ENCODE assay signal across 7 mouse cellular contexts in genomic region chr1:133076681-133077514, GRCm38 (mm10). TPM values are rescaled to one million over a fixed set of nuclear protein-coding genes. Genes with fewer than 3 reads are reported as not detected.
DNase-seq lines count a peak whose midpoint lies in the region; ATAC-seq and TF ChIP-seq lines count a peak whose summit lies in the region.

No protein-coding gene starts in this region.

- 44% methylated on average over 20 of the region's 20 CpGs for WGBS in heart, embryonic 11.5 days (ENCODE audit: insufficient replicate concordance)
- WGBS in liver, embryonic 16.5 days (ENCODE audit: insufficient replicate concordance), result 34% methylated on average over 20 of the region's 20 CpGs

- peak overlapping the region in 2 of 3 experiments; percentile 25 to 42 for H3K4me3 ChIP-seq in CH12.LX (replicated peaks in 1 of 3; ENCODE audit: low read depth in 2 of 3, low read length in 2 of 3, poor library complexity in 1 of 3)
- no peak overlapping the region for H3K4me3 ChIP-seq in heart, embryonic 11.5 days (ENCODE audit: low read depth, low read length)
- no peak overlapping the region for H3K4me3 ChIP-seq in liver, embryonic 16.5 days (ENCODE audit: low read depth, low read length)

- H3K4me2 ChIP-seq in CH12.LX (ENCODE audit: insufficient read depth, low read depth, poor library complexity, severe bottlenecking), result peak overlapping the region; percentile 82
- no peak overlapping the region for H3K4me2 ChIP-seq in heart, embryonic 11.5 days
- no peak overlapping the region for H3K4me2 ChIP-seq in liver, embryonic 16.5 days (ENCODE audit: low read depth, low read length)

- no peak for TF ChIP-seq RAD21 in CH12.LX (IDR thresholded peaks at IDR 0.05; ENCODE audit: low read depth, low read length)

- no peak for TF ChIP-seq CTCF in CH12.LX (conservative IDR thresholded peaks at IDR 0.05 in 1 of 2, IDR thresholded peaks at IDR 0.05 in 1 of 2; ENCODE audit: low read depth in 2 of 2, low read length in 2 of 2)

- H3K27me3 ChIP-seq in CH12.LX (replicated peaks), result no peaks in the 10 kb centered on the region
- H3K27me3 ChIP-seq in heart, embryonic 11.5 days (ENCODE audit: control insufficient read depth, insufficient read depth, low read length), result no peaks in the 10 kb centered on the region
- H3K27me3 ChIP-seq in liver, embryonic 16.5 days (ENCODE audit: control insufficient read depth, insufficient read depth, low read depth, low read length), result no peaks in the 10 kb centered on the region

- H3K4me1 ChIP-seq in CH12.LX (ENCODE audit: control insufficient read depth in 1 of 2, insufficient read depth in 2 of 2), result peaks cover 15 to 87% of the 10 kb centered on the region in 2 experiments
- H3K4me1 ChIP-seq in heart, embryonic 11.5 days (ENCODE audit: control insufficient read depth, insufficient read depth, low read length), result peaks cover 29% of the 10 kb centered on the region
- H3K4me1 ChIP-seq in liver, embryonic 16.5 days (ENCODE audit: control insufficient read depth, low read depth, low read length), result peaks cover 5% of the 10 kb centered on the region

- DNase-seq in CH12.LX (ENCODE audit: extremely low read depth) (peak; percentile 70), adipocyte (ENCODE audit: low spot score) (peak; percentile 66), MN1 (ENCODE audit: low spot score) (no peak)
- no peak for DNase-seq in right cerebral cortex, postnatal 10 days (ENCODE audit: low spot score in 2 of 2)

- no peaks in the 10 kb centered on the region for H3K9me3 ChIP-seq in CH12.LX (replicated peaks; ENCODE audit: low read length)
- no peaks in the 10 kb centered on the region for H3K9me3 ChIP-seq in heart, embryonic 11.5 days (replicated peaks; ENCODE audit: control insufficient read depth, low read length)
- H3K9me3 ChIP-seq in liver, embryonic 16.5 days (replicated peaks; ENCODE audit: control insufficient read depth, low read length), result no peaks in the 10 kb centered on the region

- ATAC-seq in heart, embryonic 11.5 days (replicated peaks; ENCODE audit: insufficient number of reproducible peaks, low FRiP score, low TSS enrichment), result no peak
- ATAC-seq in liver, embryonic 16.5 days (ENCODE audit: low read depth), result peak; percentile 62
- ATAC-seq in erythroblast, adult 5-6 weeks (replicated peaks; ENCODE audit: low FRiP score, poor library complexity, severe bottlenecking), result no peak

- dilution Hi-C loops in CH12.LX (cut with MboI; ENCODE audit: extremely low pct_ligation_motif_present, extremely low pct_unique_long_range_greater_than_20kb, low sequenced_read_pairs), result no loop called here

- in situ Hi-C loops in CH12.LX (cut with MboI; ENCODE audit: low pct_ligation_motif_present, low pct_unique_long_range_greater_than_20kb, low sequenced_read_pairs), result no loop called here

- peak overlapping the region; percentile 65 for H3K9ac ChIP-seq in CH12.LX (ENCODE audit: insufficient read depth, low read depth)
- no peak overlapping the region for H3K9ac ChIP-seq in heart, embryonic 11.5 days (ENCODE audit: low read depth, low read length)
- H3K9ac ChIP-seq in liver, embryonic 16.5 days (ENCODE audit: low read depth, low read length), result no peak overlapping the region

- H3K79me2 ChIP-seq in CH12.LX (replicated peaks; ENCODE audit: control insufficient read depth, extremely low read depth, insufficient read depth, poor library complexity, severe bottlenecking), result 0 out of 2 replicates have a peak, but pooled peaks cover 2% of the 10 kb centered on the region

- H3K36me3 ChIP-seq in CH12.LX (replicated peaks in 1 of 2; ENCODE audit: control insufficient read depth in 1 of 2, insufficient read depth in 1 of 2, low read length in 1 of 2), result peaks cover 36 to 82% of the 10 kb centered on the region in 2 experiments
- peaks cover 2% of the 10 kb centered on the region for H3K36me3 ChIP-seq in heart, embryonic 11.5 days (ENCODE audit: control insufficient read depth, insufficient read depth, low read length)
- H3K36me3 ChIP-seq in liver, embryonic 16.5 days (ENCODE audit: control insufficient read depth, insufficient read depth), result no peaks in the 10 kb centered on the region

- no peak; the same call in 1 of the 2 replicates for TF ChIP-seq POLR2A in CH12.LX (IDR thresholded peaks at IDR 0.05; ENCODE audit: low read depth, low read length)

- H3K27ac ChIP-seq in CH12.LX (ENCODE audit: insufficient read depth, low read depth), result peak overlapping the region; percentile 89
- peak overlapping the region; percentile 70 for H3K27ac ChIP-seq in heart, embryonic 11.5 days (ENCODE audit: low read depth, low read length)
- H3K27ac ChIP-seq in liver, embryonic 16.5 days (ENCODE audit: low read length), result no peak overlapping the region

- TF ChIP-seq EP300 in CH12.LX (IDR thresholded peaks at IDR 0.05; ENCODE audit: low read length), result peak; percentile 55; the same call in 1 of the 2 replicates

TF ChIP-seq in CH12.LX, 34 proteins besides CTCF, POLR2A, EP300 and RAD21 (continues in another document):
- TF ChIP-seq GABPA (IDR thresholded peaks at IDR 0.05; ENCODE audit: insufficient replicate concordance, low read depth, low read length) (no peak), MEF2A (IDR thresholded peaks at IDR 0.05; ENCODE audit: borderline replicate concordance, low read depth, low read length) (peak; percentile 40; the same call in 1 of the 2 replicates), IRF4 (IDR thresholded peaks at IDR 0.05; ENCODE audit: low read depth, low read length) (peak; percentile 9; the same call in 1 of the 2 replicates), MAX (IDR thresholded peaks at IDR 0.05; ENCODE audit: low read length) (peak; percentile 42; the same call in 1 of the 2 replicates), CHD1 (IDR thresholded peaks at IDR 0.05; ENCODE audit: low read depth, low read length) (no peak), POLR2AphosphoS2 (IDR thresholded peaks at IDR 0.05; ENCODE audit: low read depth, low read length) (no peak), E2F4 (IDR thresholded peaks at IDR 0.05; ENCODE audit: insufficient replicate concordance, low read depth, low read length) (no peak), BHLHE40 (IDR thresholded peaks at IDR 0.05; ENCODE audit: low read depth, low read length) (peak; percentile 96), ZNF384 (IDR thresholded peaks at IDR 0.05; ENCODE audit: low read depth, low read length) (no peak), ZC3H11A (IDR thresholded peaks at IDR 0.05; ENCODE audit: low read depth, low read length) (no peak), USF2 (conservative IDR thresholded peaks at IDR 0.05; ENCODE audit: low read depth, low read length) (no peak), TBP (conservative IDR thresholded peaks at IDR 0.05; ENCODE audit: low read depth, low read length) (no peak), USF1 (IDR thresholded peaks at IDR 0.05; ENCODE audit: low read depth, low read length) (no peak), ELF1 (IDR thresholded peaks at IDR 0.05; ENCODE audit: low read depth, low read length) (no peak), PAX5 (IDR thresholded peaks at IDR 0.05; ENCODE audit: low read length) (no peak), SIN3A (IDR thresholded peaks at IDR 0.05; ENCODE audit: low read length) (peak; percentile 64; the same call in 1 of the 2 replicates), RCOR1 (conservative IDR thresholded peaks at IDR 0.05; ENCODE audit: low read depth, low read length) (no peak), SMC3 (IDR thresholded peaks at IDR 0.05; ENCODE audit: low read depth, low read length) (0 out of 2 replicates have a peak, but pooled peaks have one; percentile 10), ZMIZ1 (IDR thresholded peaks at IDR 0.05; ENCODE audit: low read depth, low read length) (0 out of 2 replicates have a peak, but pooled peaks have one; percentile 26), TCF12 (IDR thresholded peaks at IDR 0.05; ENCODE audit: low read depth, low read length) (peak; percentile 72), NRF1 (IDR thresholded peaks at IDR 0.05; ENCODE audit: low read depth, low read length) (0 out of 2 replicates have a peak, but pooled peaks have one; percentile 17), UBTF (IDR thresholded peaks at IDR 0.05; ENCODE audit: low read depth, low read length) (no peak), KAT2A (IDR thresholded peaks at IDR 0.05; ENCODE audit: insufficient replicate concordance, low read length) (no peak), NELFE (IDR thresholded peaks at IDR 0.05; ENCODE audit: low read depth, low read length) (no peak), CHD2 (IDR thresholded peaks at IDR 0.05; ENCODE audit: low read length) (no peak), MAFK (IDR thresholded peaks at IDR 0.05; ENCODE audit: insufficient replicate concordance, low read length) (peak; percentile 38; the same call in 1 of the 2 replicates), HCFC1 (IDR thresholded peaks at IDR 0.05; ENCODE audit: low read depth, low read length) (no peak)

RNA-seq across cellular contexts. Expression of gene Pik3c2b, which starts 31.4 kb away (rescaled TPM):
- total RNA-seq in CH12.LX (2012; rRNA removed) (15.9 and 16.5 TPM in 2 replicates), CH12.LX (2014; rRNA removed) (7.2 and 8.7 TPM in 2 replicates)
- polyA plus RNA-seq in CH12.LX (2012; ENCODE audit: insufficient read length, low read depth), result 9.2 and 12.0 TPM in 2 replicates
- 7.7 and 10.3 TPM in 2 replicates for polyA plus RNA-seq in heart, embryonic 11.5 days (2014; fragmentation: Nextera tagmentation; extraction: Ambion mirVana)
- 0.85 and 1.2 TPM in 2 replicates for polyA plus RNA-seq in liver, embryonic 16.5 days (2015; fragmentation: Nextera tagmentation; extraction: Ambion mirVana)
- 0.38 and 0.84 TPM in 2 replicates for total RNA-seq in erythroblast, adult 5-6 weeks (2015; ENCODE audit: low replicate concordance)
- total RNA-seq in erythroblast, adult 5-6 weeks (2017; ENCODE audit: low replicate concordance), result 0.17 and 0.56 TPM in 2 replicates

RNA-seq across cellular contexts. Expression of gene Mdm4, which starts 46.5 kb away (rescaled TPM):
- total RNA-seq in CH12.LX (2012; rRNA removed) (84.5 and 107 TPM in 2 replicates), CH12.LX (2014; rRNA removed) (66.5 and 68.3 TPM in 2 replicates)
- polyA plus RNA-seq in CH12.LX (2012; ENCODE audit: insufficient read length, low read depth), result 78.9 and 79.0 TPM in 2 replicates
- 34.4 and 41.2 TPM in 2 replicates for polyA plus RNA-seq in heart, embryonic 11.5 days (2014; fragmentation: Nextera tagmentation; extraction: Ambion mirVana)
- polyA plus RNA-seq in liver, embryonic 16.5 days (2015; fragmentation: Nextera tagmentation; extraction: Ambion mirVana), result 12.7 and 13.4 TPM in 2 replicates
- total RNA-seq in erythroblast, adult 5-6 weeks (2015; ENCODE audit: low replicate concordance), result 38.2 and 53.6 TPM in 2 replicates
- total RNA-seq in erythroblast, adult 5-6 weeks (2017; ENCODE audit: low replicate concordance), result 69.9 and 74.2 TPM in 2 replicates

RNA-seq across cellular contexts. Expression of gene Ppp1r15b, which starts 54.0 kb away (rescaled TPM):
- total RNA-seq in CH12.LX (2012; rRNA removed) (47.6 and 50.6 TPM in 2 replicates), CH12.LX (2014; rRNA removed) (46.7 and 47.5 TPM in 2 replicates)
- polyA plus RNA-seq in CH12.LX (2012; ENCODE audit: insufficient read length, low read depth), result 31.4 and 33.1 TPM in 2 replicates
- polyA plus RNA-seq in heart, embryonic 11.5 days (2014; fragmentation: Nextera tagmentation; extraction: Ambion mirVana), result 33.6 and 40.8 TPM in 2 replicates
- 46.1 and 48.9 TPM in 2 replicates for polyA plus RNA-seq in liver, embryonic 16.5 days (2015; fragmentation: Nextera tagmentation; extraction: Ambion mirVana)
- total RNA-seq in erythroblast, adult 5-6 weeks (2015; ENCODE audit: low replicate concordance), result 37.1 and 44.3 TPM in 2 replicates
- 72.2 and 83.8 TPM in 2 replicates for total RNA-seq in erythroblast, adult 5-6 weeks (2017; ENCODE audit: low replicate concordance)

Comparison
In these comparisons a context has a peak if more than half of its experiments do, and no peak if none do; other contexts are left out.
1. DNase-seq: peak in CH12.LX (single experiment) and adipocyte (single experiment); none in right cerebral cortex, postnatal 10 days (0 of 2) and MN1 (single experiment).
2. H3K4me3 ChIP-seq: peak in CH12.LX (2 of 3); none in heart, embryonic 11.5 days (single experiment) and liver, embryonic 16.5 days (single experiment).